Mouse (Mus musculus) spleen, adult 2 months (tissue): ENCODE measurements at regions not wholly inside any gene's neighbourhood (a gene's known extent, or its start where the extent isn't known, plus 50 kb on each side); places are given as distances from the start of the nearest gene placed in this dataset.

ENCODE experiments used
- DNase-seq, 2 experiments: peaks; one replicate each; pipeline versions ENCODE4 v3.0.0 to v3.0.0-alpha.2; 2012 to 2021; ENCODE audit warnings: low spot score in 2 of 2, low read depth in 1 of 2
- H3K27ac ChIP-seq: fragments of 200-500 bp; 2 replicates; pipeline ENCODE4 v1.5.1; 2012; ENCODE audit warnings: low read length, inconsistent platforms; ENCODE audit not compliant: insufficient read depth
- H3K27me3 ChIP-seq: fragments of 200-500 bp; 2 replicates; pipeline ENCODE4 v1.6.1; 2012; ENCODE audit warnings: mild to moderate bottlenecking, moderate library complexity, low read length, inconsistent platforms; ENCODE audit not compliant: control insufficient read depth, insufficient read depth
- H3K36me3 ChIP-seq: fragments of 200-500 bp; 2 replicates; pipeline ENCODE4 v1.6.1; 2012; ENCODE audit warnings: mild to moderate bottlenecking, low read length, inconsistent platforms; ENCODE audit not compliant: control insufficient read depth, insufficient read depth
- H3K4me1 ChIP-seq: fragments of 200-500 bp; 2 replicates; pipeline ENCODE4 v1.6.1; 2011; ENCODE audit warnings: inconsistent platforms; ENCODE audit not compliant: control insufficient read depth, insufficient read depth, insufficient read length
- H3K4me3 ChIP-seq: fragments of 200-500 bp; 2 replicates; pipeline ENCODE4 v1.5.1; 2011; ENCODE audit warnings: mild to moderate bottlenecking, inconsistent platforms; ENCODE audit not compliant: insufficient read depth, insufficient read length; ENCODE audit errors: extremely low read depth
- CTCF ChIP-seq: fragments of 200-500 bp; IDR thresholded peaks from 2 replicates; pipeline ENCODE4 v1.5.1; 2011; ENCODE audit warnings: mild to moderate bottlenecking, inconsistent platforms; ENCODE audit not compliant: insufficient read depth, insufficient read length, insufficient replicate concordance; ENCODE audit errors: extremely low read depth
- POLR2A ChIP-seq: fragments of 200-500 bp; IDR thresholded peaks from 2 replicates; pipeline ENCODE4 v1.6.1; 2011; ENCODE audit warnings: low read depth, low read length, inconsistent platforms
- WGBS: fragments of 180-500 bp; shearing (Covaris S2); methylation state at CpG from one replicate; pipeline ENCODE4 v1.1.7; 2018; 5-methylcytosine and 5-hydroxymethylcytosine counted together

- Histone ChIP-seq H3K36me3 (no peaks in the 10 kb centered on the region), H3K27ac (no peak overlapping the region), H3K4me3 (no peak overlapping the region), H3K27me3 (no peaks in the 10 kb centered on the region), H3K4me1 (no peaks in the 10 kb centered on the region)
- DNase-seq, result no peak
- WGBS, result 85% methylated on average over 6 of the region's 6 CpGs
- no peak for TF ChIP-seq CTCF
- TF ChIP-seq POLR2A, result no peak
These were observed 128.7 kb upstream of the Spata13 start for GRCm38 (mm10) chr14:60505066-60505465.

- TF ChIP-seq POLR2A (no peak), CTCF (no peak)
- H3K27ac ChIP-seq, result no peak overlapping the region
- no peak for DNase-seq
- no peaks in the 10 kb centered on the region for H3K36me3 ChIP-seq
- no peak overlapping the region for H3K4me3 ChIP-seq
- H3K4me1 ChIP-seq, result no peaks in the 10 kb centered on the region
- 86% methylated on average over 12 of the region's 12 CpGs for WGBS
- H3K27me3 ChIP-seq, result no peaks in the 10 kb centered on the region
These were observed 127.5 kb upstream of the Spata13 start for GRCm38 (mm10) chr14:60506296-60506695.

DNA sequence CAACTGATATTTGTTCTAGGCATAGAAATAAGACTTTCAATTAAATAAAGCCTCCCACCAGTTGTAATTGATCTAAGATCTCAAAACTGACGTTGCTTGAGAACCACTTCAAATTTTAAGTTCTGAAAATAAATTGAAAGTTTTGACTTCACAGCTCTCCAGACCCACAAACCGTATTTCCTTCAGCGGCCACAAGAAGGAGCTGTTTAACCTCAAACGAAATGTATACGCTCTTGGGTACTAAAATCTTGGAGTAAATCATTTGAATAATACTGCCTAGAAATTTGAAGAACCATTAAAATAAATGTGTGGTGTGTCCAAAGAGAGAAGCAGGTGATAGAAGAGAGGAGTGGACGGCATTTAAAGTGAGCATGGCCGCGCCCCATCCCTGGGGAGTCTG lies 120.2 kb upstream of the Spata13 start:
- no peak overlapping the region for H3K4me3 ChIP-seq
- WGBS, result 22% methylated on average over 8 of the region's 8 CpGs
- H3K27ac ChIP-seq, result no peak overlapping the region
- no peaks in the 10 kb centered on the region for H3K27me3 ChIP-seq
- no peaks in the 10 kb centered on the region for H3K4me1 ChIP-seq
- H3K36me3 ChIP-seq, result no peaks in the 10 kb centered on the region
- TF ChIP-seq CTCF (no peak; the same call in 1 of the 2 replicates), POLR2A (no peak)
- DNase-seq, result peak in 1 of 2 experiments; percentile 14

DNA sequence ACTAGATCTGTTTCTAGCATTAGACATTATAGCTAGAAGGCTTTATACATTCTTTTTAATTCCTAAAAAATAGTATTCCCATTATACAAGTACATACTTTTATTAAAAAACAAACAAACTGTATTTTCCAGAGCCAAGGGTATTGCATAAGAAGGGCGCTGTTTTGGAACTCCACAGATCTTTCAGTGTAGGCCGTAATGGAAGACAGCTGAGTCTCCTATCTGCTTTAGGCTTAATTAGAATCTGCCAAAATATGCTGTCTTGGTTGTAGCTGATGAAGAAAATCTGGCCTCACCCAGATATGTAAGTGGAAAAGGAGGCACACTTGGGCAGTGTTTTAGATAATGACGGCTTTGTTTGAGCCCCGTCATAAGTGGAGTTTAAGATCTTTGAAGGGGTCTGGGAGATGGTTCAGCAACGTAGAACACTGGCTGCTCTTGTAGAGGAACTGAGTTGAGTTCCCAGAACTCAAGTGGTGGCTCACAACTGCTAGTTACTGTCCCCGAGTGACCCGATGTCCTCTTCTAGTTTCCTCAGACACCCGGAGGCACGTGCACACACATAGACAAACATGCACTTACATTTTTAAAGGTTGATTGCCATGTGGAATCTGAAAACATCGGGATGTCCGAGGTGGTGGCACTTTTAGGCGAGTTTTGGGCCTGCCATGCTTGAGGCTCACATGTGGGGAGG lies 118.6 kb upstream of the Spata13 start:
- Histone ChIP-seq H3K4me1 (no peaks in the 10 kb centered on the region), H3K36me3 (no peaks in the 10 kb centered on the region), H3K27me3 (no peaks in the 10 kb centered on the region), H3K4me3 (no peak overlapping the region), H3K27ac (no peak overlapping the region)
- 87% methylated on average over 12 of the region's 12 CpGs for WGBS
- DNase-seq, result no peak
- TF ChIP-seq CTCF, result no peak
- no peak for TF ChIP-seq POLR2A

- H3K27ac ChIP-seq, result no peak overlapping the region
- H3K4me1 ChIP-seq, result no peaks in the 10 kb centered on the region
- H3K27me3 ChIP-seq, result no peaks in the 10 kb centered on the region
- no peak for DNase-seq
- no peak for TF ChIP-seq CTCF
- TF ChIP-seq POLR2A, result no peak
- 90% methylated on average over 11 of the region's 11 CpGs for WGBS
- H3K4me3 ChIP-seq, result no peak overlapping the region
- no peaks in the 10 kb centered on the region for H3K36me3 ChIP-seq
These were observed 115.9 kb upstream of the Spata13 start for GRCm38 (mm10) chr14:60517891-60518290.

GRCm38 (mm10) chr14:60523010-60523409 lies 110.8 kb upstream of the Spata13 start:
- H3K27me3 ChIP-seq, result no peaks in the 10 kb centered on the region
- no peak for DNase-seq
- H3K27ac ChIP-seq, result no peak overlapping the region
- WGBS, result 60% methylated on average over 1 of the region's 1 CpGs
- no peak for TF ChIP-seq POLR2A
- no peak for TF ChIP-seq CTCF
- no peaks in the 10 kb centered on the region for H3K36me3 ChIP-seq
- H3K4me3 ChIP-seq, result no peak overlapping the region
- H3K4me1 ChIP-seq, result no peaks in the 10 kb centered on the region; the same call in 1 of the 2 replicates

- 30% methylated on average over 4 of the region's 4 CpGs for WGBS
- H3K4me1 ChIP-seq, result peaks cover 2% of the 10 kb centered on the region; the same call in 1 of the 2 replicates
- H3K4me3 ChIP-seq, result no peak overlapping the region
- H3K27ac ChIP-seq, result peak overlapping the region; percentile 63
- peak; percentile 14 to 33 for DNase-seq
- H3K36me3 ChIP-seq, result no peaks in the 10 kb centered on the region
- H3K27me3 ChIP-seq, result no peaks in the 10 kb centered on the region
- TF ChIP-seq CTCF, result no peak
- no peak for TF ChIP-seq POLR2A
These were observed 108.9 kb upstream of the Spata13 start for GRCm38 (mm10) chr14:60524869-60525268.
